Mouse (Mus musculus) midbrain, embryonic 13.5 days (tissue): ENCODE results near the gene Ccdc40. TPM values are rescaled to one million over a fixed set of nuclear protein-coding genes. Genes with fewer than 3 reads are reported as not detected.

Experiments used
- ATAC-seq: fragments of 200-750 bp; cut with Nextera tagmentation; 2 replicates; pipeline ENCODE4 v1.8.0; 2017; ENCODE audit warnings: mild to moderate bottlenecking, moderate TSS enrichment, moderate library complexity
- H3K27ac ChIP-seq: fragments of 300-500 bp; sonication (generic); 2 replicates; pipeline ENCODE4 v1.5.1; 2015; ENCODE audit warnings: inconsistent platforms, mild to moderate bottlenecking, moderate library complexity
- H3K27me3 ChIP-seq: fragments of 300-500 bp; sonication (generic); 2 replicates; pipeline ENCODE4 v1.6.1; 2015; ENCODE audit warnings: mild to moderate bottlenecking, inconsistent platforms
- H3K36me3 ChIP-seq: fragments of 300-500 bp; sonication (generic); 2 replicates; pipeline ENCODE4 v1.6.1; 2015; ENCODE audit warnings: mild to moderate bottlenecking, inconsistent platforms
- H3K4me1 ChIP-seq: fragments of 300-500 bp; sonication (generic); replicated peaks from 2 replicates; pipeline ENCODE4 v1.6.1; 2015; ENCODE audit warnings: inconsistent platforms
- H3K4me2 ChIP-seq: fragments of 300-500 bp; sonication (generic); replicated peaks from 2 replicates; pipeline ENCODE4 v1.6.1; 2015; ENCODE audit warnings: moderate library complexity, mild to moderate bottlenecking, inconsistent platforms
- H3K4me3 ChIP-seq: fragments of 300-500 bp; sonication (generic); replicated peaks from 2 replicates; pipeline ENCODE4 v1.5.1; 2015; ENCODE audit warnings: mild to moderate bottlenecking, inconsistent platforms
- H3K9ac ChIP-seq: fragments of 300-500 bp; sonication (generic); replicated peaks from 2 replicates; pipeline ENCODE4 v1.6.1; 2015; ENCODE audit warnings: mild to moderate bottlenecking, inconsistent platforms
- H3K9me3 ChIP-seq: fragments of 300-500 bp; sonication (generic); 2 replicates; pipeline ENCODE4 v1.6.1; 2016; ENCODE audit warnings: mild to moderate bottlenecking, inconsistent platforms
- WGBS: fragments of 180-500 bp; shearing (Covaris S2); methylation state at CpG from one replicate; pipeline ENCODE4 v1.1.7; 2015; 5-methylcytosine and 5-hydroxymethylcytosine counted together
- polyA plus RNA-seq: library from polyadenylated mRNA; unstranded; fragments of >200 nt; fragmentation: Nextera tagmentation; extraction: Ambion mirVana; gene quantifications from 2 replicates; pipeline ENCODE4 v1.2.1, GENCODE M21; 2015

Gene Ccdc40
- polyA plus RNA-seq, 1 experiment from 2014 or later = 18.1 TPM

DNA sequence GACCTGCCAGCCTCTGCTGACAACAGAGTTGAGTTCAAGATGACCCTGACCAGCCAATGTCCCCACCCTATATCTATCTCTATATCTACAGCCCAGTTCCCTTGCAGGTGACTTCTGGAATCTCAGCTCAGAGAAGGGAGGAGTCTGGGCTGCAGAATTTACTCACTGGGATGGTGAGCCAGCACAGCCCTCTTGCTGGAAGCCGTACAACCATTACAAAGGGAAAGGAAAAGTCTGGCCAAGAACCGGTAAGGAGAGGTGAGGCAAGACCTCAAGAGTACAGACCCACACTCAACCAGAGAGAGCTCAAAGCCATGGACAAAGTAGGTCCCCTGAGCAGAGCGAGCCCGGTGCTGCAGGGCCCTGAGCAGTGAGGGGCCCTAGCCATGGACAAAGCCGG, 36.2 kb upstream of the Ccdc40 start:
- Histone ChIP-seq H3K27ac (no peak overlapping the region), H3K4me3 (no peak overlapping the region), H3K4me1 (peaks cover 39% of the 10 kb centered on the region), H3K4me2 (no peak overlapping the region), H3K9me3 (no peaks in the 10 kb centered on the region), H3K36me3 (no peaks in the 10 kb centered on the region; the same call in 1 of the 2 replicates), H3K9ac (no peak overlapping the region), H3K27me3 (no peaks in the 10 kb centered on the region)
- no peak for ATAC-seq
- 92% methylated on average over 5 of the region's 5 CpGs for whole genome bisulfite sequencing

- Histone ChIP-seq H3K4me3 (no peak overlapping the region), H3K36me3 (no peaks in the 10 kb centered on the region; the same call in 1 of the 2 replicates), H3K9me3 (no peaks in the 10 kb centered on the region), H3K27ac (no peak overlapping the region), H3K9ac (no peak overlapping the region), H3K4me1 (peaks cover 34% of the 10 kb centered on the region), H3K27me3 (no peaks in the 10 kb centered on the region), H3K4me2 (no peak overlapping the region)
- no peak for ATAC-seq
- WGBS = 91% methylated on average over 9 of the region's 9 CpGs
Observed at GRCm38 (mm10) chr11:119192605-119193004, 35.8 kb upstream of the Ccdc40 start.

DNA sequence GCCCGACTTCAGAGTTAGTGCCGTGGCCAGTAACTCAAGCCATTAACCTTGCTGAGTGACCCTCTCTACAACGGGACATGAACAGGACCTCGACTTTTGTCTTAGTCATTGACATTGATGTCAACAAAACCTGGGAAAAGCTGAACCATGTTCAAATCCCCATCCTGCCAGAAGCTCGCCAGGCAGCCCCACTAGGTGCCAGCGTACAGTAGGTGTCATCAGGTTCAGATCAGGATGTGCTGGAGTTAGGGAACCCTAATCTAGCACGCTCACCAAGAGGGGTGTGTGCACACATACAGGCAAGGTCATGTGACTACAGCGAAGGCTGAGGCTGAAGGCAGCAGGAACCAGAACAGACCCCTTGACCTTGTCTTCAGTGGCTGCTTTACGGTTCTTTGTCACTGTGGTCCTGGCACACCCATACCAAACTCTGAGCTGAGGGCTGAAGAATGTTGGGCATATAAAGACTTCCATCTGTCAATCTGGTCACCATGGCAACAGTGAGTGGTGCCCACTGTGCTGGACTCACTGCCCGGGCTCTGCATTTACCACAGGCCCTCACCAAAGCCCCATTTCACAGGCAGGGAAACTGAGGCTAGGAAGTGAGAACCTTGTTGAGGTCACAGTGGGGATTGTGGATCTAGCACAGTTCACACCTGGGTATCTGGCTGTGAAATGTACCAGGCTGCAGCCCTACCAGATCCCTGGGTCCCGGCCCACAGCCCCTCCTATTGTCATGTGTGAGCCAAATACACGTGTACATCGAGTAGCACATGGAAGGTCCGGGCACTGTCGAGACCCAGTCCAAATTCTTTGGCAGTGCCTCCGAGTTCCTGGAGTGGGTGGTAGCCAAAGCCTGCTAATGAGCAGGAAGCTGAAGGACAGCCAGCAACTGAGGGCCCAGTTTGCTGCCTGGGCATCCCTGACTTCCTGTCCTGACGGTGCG, 30.5 kb upstream of the Ccdc40 start:
- Histone ChIP-seq H3K4me3 (no peak overlapping the region), H3K27ac (no peak overlapping the region), H3K9ac (no peak overlapping the region), H3K27me3 (no peaks in the 10 kb centered on the region), H3K36me3 (peaks cover 22% of the 10 kb centered on the region), H3K4me2 (no peak overlapping the region), H3K4me1 (peaks cover 12% of the 10 kb centered on the region; the same call in 1 of the 2 replicates), H3K9me3 (no peaks in the 10 kb centered on the region)
- 86% methylated on average over 18 of the region's 18 CpGs for whole genome bisulfite sequencing
- peak; percentile 25 for ATAC-seq

- H3K4me2 ChIP-seq = no peak overlapping the region
- H3K4me3 ChIP-seq = no peak overlapping the region
- H3K9me3 ChIP-seq = no peaks in the 10 kb centered on the region
- peaks cover 22% of the 10 kb centered on the region for H3K36me3 ChIP-seq
- WGBS = 64% methylated on average over 26 of the region's 26 CpGs
- H3K4me1 ChIP-seq = peaks cover 12% of the 10 kb centered on the region; the same call in 1 of the 2 replicates
- ATAC-seq = 0 out of 2 replicates have a peak, but pooled peaks have one; percentile 7
- H3K9ac ChIP-seq = no peak overlapping the region; the same call in 1 of the 2 replicates
- H3K27ac ChIP-seq = no peak overlapping the region
- no peaks in the 10 kb centered on the region for H3K27me3 ChIP-seq
Observed at GRCm38 (mm10) chr11:119198564-119199232, 29.7 kb upstream of the Ccdc40 start.

GRCm38 (mm10) chr11:119199233-119199601, 29.2 kb upstream of the Ccdc40 start:
- peaks cover 22% of the 10 kb centered on the region for H3K36me3 ChIP-seq
- no peak overlapping the region for H3K4me3 ChIP-seq
- H3K4me1 ChIP-seq = peaks cover 12% of the 10 kb centered on the region; the same call in 1 of the 2 replicates
- ATAC-seq = 0 out of 2 replicates have a peak, but pooled peaks have one; percentile 16
- H3K9ac ChIP-seq = no peak overlapping the region
- no peaks in the 10 kb centered on the region for H3K27me3 ChIP-seq
- 89% methylated on average over 4 of the region's 4 CpGs for WGBS
- no peaks in the 10 kb centered on the region for H3K9me3 ChIP-seq
- no peak overlapping the region for H3K27ac ChIP-seq
- H3K4me2 ChIP-seq = no peak overlapping the region

DNA sequence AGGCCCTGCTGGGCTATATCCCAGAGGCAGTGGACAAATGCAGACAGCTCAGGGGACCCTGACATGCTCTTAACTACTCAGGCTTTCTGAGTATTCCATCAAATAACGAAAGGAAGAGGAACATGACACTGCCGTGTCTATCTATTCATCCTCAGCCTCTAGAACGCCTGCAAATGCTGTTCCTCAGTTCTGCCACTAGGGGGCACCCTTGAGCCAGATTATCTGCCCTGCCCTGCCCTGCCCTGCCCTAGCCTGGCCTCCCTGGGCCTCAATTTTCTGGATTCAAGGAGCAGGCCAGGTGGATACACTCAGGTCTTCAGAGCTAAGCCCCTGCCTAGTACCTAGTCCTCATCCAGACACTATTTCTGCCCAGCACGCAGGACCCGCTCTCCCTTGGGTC, 24.9 kb upstream of the Ccdc40 start:
- no peak for ATAC-seq
- H3K27me3 ChIP-seq = no peaks in the 10 kb centered on the region
- H3K27ac ChIP-seq = no peak overlapping the region
- no peak overlapping the region for H3K4me2 ChIP-seq
- no peak overlapping the region for H3K4me3 ChIP-seq
- H3K36me3 ChIP-seq = peaks cover 43% of the 10 kb centered on the region
- WGBS = 50% methylated on average over 5 of the region's 5 CpGs
- 0 out of 2 replicates have a peak, but pooled peaks cover 10% of the 10 kb centered on the region for H3K4me1 ChIP-seq
- peak overlapping the region; percentile 33; the same call in 1 of the 2 replicates for H3K9ac ChIP-seq
- H3K9me3 ChIP-seq = no peaks in the 10 kb centered on the region

GRCm38 (mm10) chr11:119205738-119206137, 22.6 kb upstream of the Ccdc40 start:
- no peak overlapping the region for H3K4me3 ChIP-seq
- ATAC-seq = no peak
- peaks cover 53% of the 10 kb centered on the region for H3K36me3 ChIP-seq
- H3K27me3 ChIP-seq = no peaks in the 10 kb centered on the region
- WGBS = 88% methylated on average over 10 of the region's 10 CpGs
- no peaks in the 10 kb centered on the region for H3K9me3 ChIP-seq
- H3K27ac ChIP-seq = no peak overlapping the region
- H3K4me2 ChIP-seq = no peak overlapping the region
- no peak overlapping the region for H3K9ac ChIP-seq
- peaks cover 20% of the 10 kb centered on the region for H3K4me1 ChIP-seq

DNA sequence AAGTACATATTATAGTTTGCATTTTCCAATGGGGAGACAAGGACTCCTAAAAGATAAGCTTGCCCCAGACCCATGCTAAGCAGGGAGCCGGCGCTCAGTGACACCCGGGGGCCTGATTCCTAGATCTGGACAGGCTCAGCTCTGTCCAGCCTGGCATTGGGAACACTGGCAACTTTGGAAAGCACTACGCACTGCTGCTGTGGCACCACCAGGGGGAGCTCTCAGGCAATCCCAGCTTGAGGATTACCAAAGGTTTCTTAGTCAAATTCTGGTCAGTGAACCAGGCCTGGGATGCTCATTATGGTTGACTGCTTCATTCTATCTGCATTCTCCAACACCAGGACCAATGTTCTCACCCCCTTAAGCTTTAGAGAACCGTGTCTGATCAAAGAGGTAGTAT, 21.8 kb upstream of the Ccdc40 start:
- Histone ChIP-seq H3K27ac (no peak overlapping the region; the same call in 1 of the 2 replicates), H3K36me3 (peaks cover 51% of the 10 kb centered on the region), H3K9me3 (no peaks in the 10 kb centered on the region), H3K4me3 (no peak overlapping the region), H3K27me3 (no peaks in the 10 kb centered on the region), H3K4me2 (no peak overlapping the region), H3K4me1 (peaks cover 21% of the 10 kb centered on the region), H3K9ac (no peak overlapping the region)
- ATAC-seq = no peak
- WGBS = 34% methylated on average over 5 of the region's 5 CpGs

GRCm38 (mm10) chr11:119207986-119208385, 20.4 kb upstream of the Ccdc40 start:
- 69% methylated on average over 6 of the region's 6 CpGs for WGBS
- H3K9ac ChIP-seq = no peak overlapping the region
- H3K4me3 ChIP-seq = no peak overlapping the region
- no peak overlapping the region for H3K27ac ChIP-seq
- ATAC-seq = no peak
- H3K4me2 ChIP-seq = no peak overlapping the region
- peaks cover 46% of the 10 kb centered on the region for H3K36me3 ChIP-seq
- peaks cover 21% of the 10 kb centered on the region for H3K4me1 ChIP-seq
- H3K27me3 ChIP-seq = no peaks in the 10 kb centered on the region
- no peaks in the 10 kb centered on the region for H3K9me3 ChIP-seq

- H3K27ac ChIP-seq = no peak overlapping the region
- ATAC-seq = no peak
Observed at GRCm38 (mm10) chr11:119208870-119209370, 19.5 kb upstream of the Ccdc40 start.

GRCm38 (mm10) chr11:119209371-119210025, 18.9 kb upstream of the Ccdc40 start:
- Histone ChIP-seq H3K9ac (no peak overlapping the region), H3K36me3 (peaks cover 46% of the 10 kb centered on the region), H3K4me2 (no peak overlapping the region), H3K4me3 (no peak overlapping the region), H3K27ac (peak overlapping the region; percentile 39; the same call in 1 of the 2 replicates), H3K27me3 (no peaks in the 10 kb centered on the region), H3K4me1 (peaks cover 36% of the 10 kb centered on the region), H3K9me3 (no peaks in the 10 kb centered on the region)
- no peak for ATAC-seq
- WGBS = 84% methylated on average over 10 of the region's 10 CpGs

More at GRCm38 (mm10) chr11:119208870-119209370, 19.5 kb upstream of the Ccdc40 start:
- H3K4me3 ChIP-seq = no peak overlapping the region
- WGBS = 91% methylated on average over 20 of the region's 20 CpGs
- H3K9ac ChIP-seq = no peak overlapping the region
- no peak overlapping the region for H3K4me2 ChIP-seq
- H3K27me3 ChIP-seq = no peaks in the 10 kb centered on the region
- H3K4me1 ChIP-seq = peaks cover 30% of the 10 kb centered on the region
- peaks cover 46% of the 10 kb centered on the region for H3K36me3 ChIP-seq
- no peaks in the 10 kb centered on the region for H3K9me3 ChIP-seq
